Mouse (Mus musculus) G1E (cell line): ENCODE results near the gene Morc3.

Source experiments
- CTCF ChIP-seq: IDR thresholded peaks from 2 replicates; pipeline ENCODE4 v1.5.1; 2012; ENCODE audit warnings: low read depth, low read length, inconsistent platforms, mixed read lengths
- GATA1 ChIP-seq: IDR thresholded peaks from 2 replicates; pipeline ENCODE4 v1.6.1; 2012; ENCODE audit warnings: borderline replicate concordance, low read length, inconsistent platforms, mixed read lengths
- GATA2 ChIP-seq: IDR thresholded peaks from 2 replicates; pipeline ENCODE4 v1.6.1; 2012; ENCODE audit warnings: low read depth, low read length, inconsistent platforms, borderline replicate concordance
- POLR2AphosphoS5 ChIP-seq: IDR thresholded peaks from 2 replicates; pipeline ENCODE4 v1.6.1; 2012; ENCODE audit warnings: low read depth, low read length, inconsistent platforms; ENCODE audit not compliant: insufficient replicate concordance
- TAL1 ChIP-seq: conservative IDR thresholded peaks from 2 replicates; pipeline ENCODE4 v1.6.1; 2012; ENCODE audit warnings: low read depth, low read length, inconsistent platforms, mixed read lengths

DNA sequence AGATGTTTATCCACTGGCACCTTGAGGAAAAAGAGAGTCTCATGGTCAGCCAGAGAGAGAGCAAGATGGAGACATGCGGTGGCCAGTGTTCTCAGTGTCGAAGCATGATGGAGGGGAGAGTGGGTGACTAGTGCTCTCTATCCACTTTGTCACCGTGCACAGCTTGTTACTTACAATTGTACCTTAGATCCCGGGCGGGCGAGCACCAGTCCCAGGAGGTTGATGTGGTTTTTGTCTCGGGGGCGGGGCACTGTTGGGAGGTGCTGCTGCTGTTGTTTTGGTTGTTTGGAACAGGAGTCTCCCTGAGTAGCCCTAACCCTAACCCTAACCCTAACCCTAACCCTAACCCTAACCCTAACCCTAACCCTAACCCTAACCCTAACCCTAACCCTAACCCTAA lies 43.0 kb upstream of the Morc3 start:
- TF ChIP-seq CTCF (no peak), POLR2AphosphoS5 (no peak), TAL1 (no peak), GATA1 (no peak), GATA2 (no peak)
